Mouse (Mus musculus) neural tube, embryonic 12.5 days (tissue): Measurements from ENCODE around the gene Kcna5. TPM values are rescaled to one million over a fixed set of nuclear protein-coding genes. Genes with fewer than 3 reads are reported as not detected.

ENCODE experiments used
- ATAC-seq: fragments of 200-750 bp; cut with Nextera tagmentation; 2 replicates; pipeline ENCODE4 v1.8.0; 2017; ENCODE audit warnings: low read depth, mild to moderate bottlenecking, moderate TSS enrichment, moderate library complexity; ENCODE audit not compliant: low FRiP score
- H3K27ac ChIP-seq: fragments of 300-500 bp; sonication (generic); 2 replicates; pipeline ENCODE4 v1.5.1; 2016
- H3K27me3 ChIP-seq: fragments of 300-500 bp; sonication (generic); replicated peaks from 2 replicates; pipeline ENCODE4 v1.6.1; 2016; ENCODE audit warnings: mild to moderate bottlenecking
- H3K36me3 ChIP-seq: fragments of 300-500 bp; sonication (generic); 2 replicates; pipeline ENCODE4 v1.6.1; 2016; ENCODE audit warnings: mild to moderate bottlenecking
- H3K4me1 ChIP-seq: fragments of 300-500 bp; sonication (generic); 2 replicates; pipeline ENCODE4 v1.6.1; 2016
- H3K4me2 ChIP-seq: fragments of 300-500 bp; sonication (generic); replicated peaks from 2 replicates; pipeline ENCODE4 v1.6.1; 2016; ENCODE audit warnings: mild to moderate bottlenecking
- H3K4me3 ChIP-seq: fragments of 300-500 bp; sonication (generic); 2 replicates; pipeline ENCODE4 v1.5.1; 2016
- H3K9ac ChIP-seq: fragments of 300-500 bp; sonication (generic); 2 replicates; pipeline ENCODE4 v1.6.1; 2016; ENCODE audit warnings: mild to moderate bottlenecking
- H3K9me3 ChIP-seq: fragments of 300-500 bp; sonication (generic); 2 replicates; pipeline ENCODE4 v1.6.1; 2016; ENCODE audit warnings: mild to moderate bottlenecking
- WGBS: fragments of 180-500 bp; shearing (Covaris S2); methylation state at CpG from one replicate; pipeline ENCODE4 v1.1.7; 2016; 5-methylcytosine and 5-hydroxymethylcytosine counted together
- polyA plus RNA-seq: library from polyadenylated mRNA; unstranded; fragments of >200 nt; fragmentation: Nextera tagmentation; extraction: Ambion mirVana; gene quantifications from 2 replicates; pipeline ENCODE4 v1.2.1, GENCODE M21; 2016

Gene Kcna5
- polyA plus RNA-seq, 1 experiment from 2014 or later: 2.5 TPM

- Histone ChIP-seq H3K36me3 (no peaks in the 10 kb centered on the region), H3K4me2 (no peak overlapping the region), H3K9me3 (no peaks in the 10 kb centered on the region), H3K27ac (no peak overlapping the region), H3K4me1 (peaks cover 9% of the 10 kb centered on the region), H3K9ac (no peak overlapping the region), H3K27me3 (no peaks in the 10 kb centered on the region), H3K4me3 (no peak overlapping the region)
- ATAC-seq: no peak
- WGBS: 15% methylated on average over 7 of the region's 7 CpGs
Observed at GRCm38 (mm10) chr6:126563898-126564297, 28.7 kb upstream of the Kcna5 start.

- no peak for ATAC-seq
Observed at GRCm38 (mm10) chr6:126561702-126562101, 26.5 kb upstream of the Kcna5 start.

GRCm38 (mm10) chr6:126560696-126561095 lies 25.5 kb upstream of the Kcna5 start:
- no peaks in the 10 kb centered on the region for H3K9me3 ChIP-seq
- H3K4me1 ChIP-seq: peaks cover 9% of the 10 kb centered on the region
- H3K27ac ChIP-seq: peak overlapping the region; percentile 15; the same call in 1 of the 2 replicates
- no peak overlapping the region for H3K4me3 ChIP-seq
- H3K4me2 ChIP-seq: no peak overlapping the region
- no peaks in the 10 kb centered on the region for H3K27me3 ChIP-seq
- no peaks in the 10 kb centered on the region for H3K36me3 ChIP-seq
- 82% methylated on average over 1 of the region's 1 CpGs for whole genome bisulfite sequencing
- H3K9ac ChIP-seq: no peak overlapping the region
- ATAC-seq: no peak

More at GRCm38 (mm10) chr6:126561702-126562101, 26.5 kb upstream of the Kcna5 start:
- Histone ChIP-seq H3K4me3 (no peak overlapping the region), H3K4me2 (no peak overlapping the region), H3K9ac (no peak overlapping the region), H3K27ac (no peak overlapping the region), H3K36me3 (no peaks in the 10 kb centered on the region), H3K9me3 (no peaks in the 10 kb centered on the region), H3K27me3 (no peaks in the 10 kb centered on the region), H3K4me1 (peaks cover 9% of the 10 kb centered on the region)
- WGBS: 26% methylated on average over 4 of the region's 4 CpGs

DNA sequence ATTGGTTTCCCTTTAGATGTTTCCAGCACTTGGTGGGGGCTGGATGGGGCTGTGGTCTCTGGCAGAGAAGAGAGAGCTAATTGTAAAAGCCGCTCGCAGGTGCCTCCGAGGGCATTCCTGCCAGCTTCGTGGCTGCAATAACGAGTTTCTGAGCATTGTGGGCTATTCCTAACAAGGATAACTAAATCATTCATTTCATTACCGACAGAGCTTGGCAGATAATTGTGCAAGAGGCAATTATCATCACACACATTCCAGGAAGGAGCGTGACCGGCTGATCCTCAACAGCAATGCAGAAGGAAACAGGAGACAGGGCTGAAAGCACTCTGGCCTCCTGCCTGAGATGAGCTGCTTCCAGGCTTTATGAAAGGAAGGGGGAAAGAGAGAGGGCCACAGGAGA lies 24.8 kb upstream of the Kcna5 start:
- Histone ChIP-seq H3K27ac (no peak overlapping the region), H3K9me3 (no peaks in the 10 kb centered on the region), H3K36me3 (no peaks in the 10 kb centered on the region), H3K27me3 (no peaks in the 10 kb centered on the region), H3K9ac (no peak overlapping the region), H3K4me3 (no peak overlapping the region), H3K4me1 (peaks cover 9% of the 10 kb centered on the region), H3K4me2 (no peak overlapping the region)
- 32% methylated on average over 8 of the region's 8 CpGs for whole genome bisulfite sequencing
- ATAC-seq: no peak

DNA sequence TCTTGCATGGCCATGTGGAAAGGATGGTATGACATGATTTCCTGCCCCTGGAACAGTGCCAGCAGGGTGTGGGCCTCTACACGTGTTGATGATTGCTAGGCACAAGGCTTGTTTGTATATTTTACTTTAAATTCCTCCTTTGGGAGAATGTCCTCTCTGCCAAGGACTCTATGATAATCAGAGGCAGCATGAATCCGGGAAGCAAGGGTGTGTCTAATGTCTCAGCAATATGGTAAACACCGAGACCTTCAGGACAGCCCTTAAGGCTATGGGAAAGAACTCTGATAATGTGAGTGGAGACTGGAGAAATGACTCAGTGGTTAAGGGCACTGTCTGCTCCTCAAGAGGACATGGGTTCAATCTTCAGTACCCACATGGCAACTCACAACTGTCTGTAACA lies 23.1 kb upstream of the Kcna5 start:
- Histone ChIP-seq H3K4me2 (no peak overlapping the region), H3K27me3 (no peaks in the 10 kb centered on the region), H3K9ac (no peak overlapping the region), H3K27ac (no peak overlapping the region), H3K9me3 (no peaks in the 10 kb centered on the region), H3K4me3 (no peak overlapping the region), H3K36me3 (no peaks in the 10 kb centered on the region), H3K4me1 (peaks cover 9% of the 10 kb centered on the region)
- no peak for ATAC-seq
- WGBS: 72% methylated on average over 3 of the region's 3 CpGs

DNA sequence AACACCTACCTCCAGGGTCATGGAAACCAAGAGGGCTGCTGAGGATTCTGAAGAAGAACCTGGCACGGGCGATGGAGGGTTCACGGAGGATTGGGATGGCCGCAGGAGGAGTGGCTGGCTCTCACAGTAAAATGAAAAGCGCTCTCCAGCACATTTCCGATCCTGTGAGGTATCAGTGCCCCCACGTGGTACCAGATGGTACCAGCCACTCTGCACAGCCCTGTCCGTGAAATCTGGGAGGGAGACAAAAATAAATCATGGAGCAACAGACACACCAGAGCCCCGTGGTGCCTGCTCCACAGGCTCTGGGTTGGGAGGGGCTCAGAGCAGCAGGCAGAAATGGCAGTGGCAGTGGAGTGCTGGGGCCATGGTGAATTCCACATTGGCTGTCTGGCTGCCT lies 18.6 kb upstream of the Kcna5 start:
- peak; percentile 79 for ATAC-seq
- no peak overlapping the region for H3K4me2 ChIP-seq
- H3K27ac ChIP-seq: no peak overlapping the region
- H3K4me3 ChIP-seq: no peak overlapping the region
- H3K9me3 ChIP-seq: no peaks in the 10 kb centered on the region
- no peaks in the 10 kb centered on the region for H3K4me1 ChIP-seq
- no peaks in the 10 kb centered on the region for H3K36me3 ChIP-seq
- no peak overlapping the region for H3K9ac ChIP-seq
- 29% methylated on average over 9 of the region's 9 CpGs for WGBS
- H3K27me3 ChIP-seq: no peaks in the 10 kb centered on the region

- Histone ChIP-seq H3K27ac (no peak overlapping the region), H3K27me3 (no peaks in the 10 kb centered on the region), H3K4me2 (no peak overlapping the region), H3K9me3 (no peaks in the 10 kb centered on the region), H3K4me3 (no peak overlapping the region), H3K9ac (no peak overlapping the region), H3K36me3 (no peaks in the 10 kb centered on the region), H3K4me1 (no peaks in the 10 kb centered on the region)
- peak; percentile 63; the same call in 1 of the 2 replicates for ATAC-seq
- 22% methylated on average over 9 of the region's 9 CpGs for WGBS
Observed at GRCm38 (mm10) chr6:126551862-126552395, 16.7 kb upstream of the Kcna5 start.

GRCm38 (mm10) chr6:126544107-126545036 lies 9.2 kb upstream of the Kcna5 start:
- Histone ChIP-seq H3K4me3 (no peak overlapping the region), H3K27ac (no peak overlapping the region)
- no peak for ATAC-seq

GRCm38 (mm10) chr6:126542724-126543123 lies 7.5 kb upstream of the Kcna5 start:
- Histone ChIP-seq H3K27ac (no peak overlapping the region), H3K36me3 (no peaks in the 10 kb centered on the region), H3K4me1 (no peaks in the 10 kb centered on the region), H3K9me3 (no peaks in the 10 kb centered on the region), H3K27me3 (no peaks in the 10 kb centered on the region), H3K4me3 (no peak overlapping the region), H3K4me2 (no peak overlapping the region), H3K9ac (no peak overlapping the region)
- ATAC-seq: no peak
- WGBS: 60% methylated on average over 4 of the region's 4 CpGs

More at GRCm38 (mm10) chr6:126544107-126545036, 9.2 kb upstream of the Kcna5 start:
- Histone ChIP-seq H3K4me2 (no peak overlapping the region), H3K4me1 (no peaks in the 10 kb centered on the region), H3K9ac (no peak overlapping the region), H3K9me3 (no peaks in the 10 kb centered on the region), H3K27me3 (no peaks in the 10 kb centered on the region), H3K36me3 (no peaks in the 10 kb centered on the region)
- 81% methylated on average over 16 of the region's 16 CpGs for WGBS

GRCm38 (mm10) chr6:126537512-126537911 lies 2.3 kb upstream of the Kcna5 start:
- 51% methylated on average over 2 of the region's 2 CpGs for WGBS
- H3K9ac ChIP-seq: no peak overlapping the region
- H3K27me3 ChIP-seq: peaks cover 11% of the 10 kb centered on the region
- H3K36me3 ChIP-seq: no peaks in the 10 kb centered on the region
- no peak overlapping the region for H3K27ac ChIP-seq
- H3K9me3 ChIP-seq: no peaks in the 10 kb centered on the region
- no peak for ATAC-seq
- no peak overlapping the region for H3K4me3 ChIP-seq
- no peak overlapping the region for H3K4me2 ChIP-seq
- H3K4me1 ChIP-seq: peaks cover 18% of the 10 kb centered on the region

GRCm38 (mm10) chr6:126536926-126537325 lies 1.7 kb upstream of the Kcna5 start:
- ATAC-seq: no peak
- peaks cover 18% of the 10 kb centered on the region for H3K4me1 ChIP-seq
- no peaks in the 10 kb centered on the region for H3K36me3 ChIP-seq
- no peak overlapping the region for H3K9ac ChIP-seq
- no peak overlapping the region for H3K4me2 ChIP-seq
- no peak overlapping the region for H3K4me3 ChIP-seq
- no peak overlapping the region for H3K27ac ChIP-seq
- no peaks in the 10 kb centered on the region for H3K9me3 ChIP-seq
- WGBS: 81% methylated on average over 4 of the region's 4 CpGs
- H3K27me3 ChIP-seq: peaks cover 11% of the 10 kb centered on the region

- Histone ChIP-seq H3K4me1 (peaks cover 18% of the 10 kb centered on the region), H3K9ac (no peak overlapping the region), H3K27me3 (peaks cover 11% of the 10 kb centered on the region), H3K36me3 (no peaks in the 10 kb centered on the region), H3K27ac (no peak overlapping the region), H3K4me3 (no peak overlapping the region), H3K9me3 (no peaks in the 10 kb centered on the region), H3K4me2 (no peak overlapping the region)
- ATAC-seq: no peak
- 33% methylated on average over 1 of the region's 1 CpGs for WGBS
Observed at GRCm38 (mm10) chr6:126535911-126536270, 679 bp upstream of the Kcna5 start.
